ENCODE assay signal across 23 mouse cellular contexts in the genomic region with DNA sequence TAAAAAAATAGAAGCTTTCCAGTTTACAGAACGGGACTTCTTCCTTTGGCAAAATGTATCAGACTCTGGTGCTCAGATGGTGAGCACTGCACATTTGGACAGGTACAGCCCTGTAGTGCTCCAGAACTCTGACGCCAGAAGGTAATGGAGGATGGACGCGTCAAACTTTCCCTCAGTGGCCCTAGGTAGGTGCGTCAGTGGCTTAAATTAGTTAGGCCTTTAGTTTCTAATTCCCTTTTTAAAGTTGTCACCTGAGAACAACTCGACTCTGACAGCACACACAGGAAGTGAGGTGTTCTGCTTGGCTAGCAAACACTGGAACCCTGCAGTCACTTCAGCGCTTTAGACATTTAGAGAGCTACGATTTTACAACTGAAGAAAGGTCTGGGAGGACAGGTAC. TPM values are rescaled to one million over a fixed set of nuclear protein-coding genes. Genes with fewer than 3 reads are reported as not detected.
DNase-seq lines count a peak whose midpoint lies in the region; ATAC-seq and TF ChIP-seq lines count a peak whose summit lies in the region.
"Had no signal": no experiment of that assay in that cellular context is flagged by ENCODE, and none has a peak within 500 bp of the region (broad histone marks: within the 10 kb centered on the region; RNA-seq: fewer than 3 reads in every experiment).

No protein-coding gene starts in this region.

- no peak overlapping the region for H3K27ac ChIP-seq in liver, embryonic 13.5 days
- no peak overlapping the region for H3K27ac ChIP-seq in liver, embryonic 12.5 days
- H3K27ac ChIP-seq in spleen, adult 2 months (ENCODE audit: insufficient read depth, low read length): peak overlapping the region; percentile 78
- H3K27ac ChIP-seq in heart, embryonic 10.5 days: no peak overlapping the region
- H3K27ac ChIP-seq: embryonic facial prominence, embryonic 12.5 days; embryonic facial prominence, embryonic 15.5 days; hindbrain, embryonic 12.5 days; hindbrain, embryonic 15.5 days had no signal

- H3K4me1 ChIP-seq in liver, embryonic 13.5 days (replicated peaks): peaks cover 38% of the 10 kb centered on the region
- peaks cover 27% of the 10 kb centered on the region for H3K4me1 ChIP-seq in liver, embryonic 12.5 days
- H3K4me1 ChIP-seq in spleen, adult 2 months (ENCODE audit: control insufficient read depth, insufficient read depth, insufficient read length): peaks cover 5% of the 10 kb centered on the region; the same call in 1 of the 2 replicates
- peaks cover 9% of the 10 kb centered on the region; the same call in 1 of the 2 replicates for H3K4me1 ChIP-seq in heart, embryonic 10.5 days
- H3K4me1 ChIP-seq: embryonic facial prominence, embryonic 12.5 days had no signal

- 0 out of 2 replicates have a peak overlapping the region, but pooled peaks have one; percentile 6 for H3K4me2 ChIP-seq in liver, embryonic 13.5 days
- no peak overlapping the region for H3K4me2 ChIP-seq in liver, embryonic 12.5 days
- H3K4me2 ChIP-seq: embryonic facial prominence, embryonic 12.5 days; embryonic facial prominence, embryonic 15.5 days; heart, embryonic 11.5 days; hindbrain, embryonic 12.5 days; hindbrain, embryonic 15.5 days had no signal

- H3K36me3 ChIP-seq in liver, embryonic 13.5 days: peaks cover 88% of the 10 kb centered on the region
- H3K36me3 ChIP-seq in liver, embryonic 12.5 days: peaks cover 85% of the 10 kb centered on the region
- H3K36me3 ChIP-seq in spleen, adult 2 months (ENCODE audit: control insufficient read depth, insufficient read depth, low read length): peaks cover 2% of the 10 kb centered on the region
- H3K36me3 ChIP-seq in heart, embryonic 10.5 days: peaks cover 56% of the 10 kb centered on the region

- no peak for TF ChIP-seq CTCF in spleen, adult 2 months (IDR thresholded peaks at IDR 0.05; ENCODE audit: extremely low read depth, insufficient read depth, insufficient read length, insufficient replicate concordance)

- H3K4me3 ChIP-seq in liver, embryonic 13.5 days (replicated peaks): no peak overlapping the region
- no peak overlapping the region for H3K4me3 ChIP-seq in liver, embryonic 12.5 days
- H3K4me3 ChIP-seq in spleen, adult 2 months (ENCODE audit: extremely low read depth, insufficient read depth, insufficient read length): no peak overlapping the region
- no peak overlapping the region for H3K4me3 ChIP-seq in heart, embryonic 10.5 days
- H3K4me3 ChIP-seq: embryonic facial prominence, embryonic 12.5 days; embryonic facial prominence, embryonic 15.5 days; hindbrain, embryonic 12.5 days; hindbrain, embryonic 15.5 days had no signal

- no peak for TF ChIP-seq POLR2A in spleen, adult 2 months (IDR thresholded peaks at IDR 0.05; ENCODE audit: low read depth, low read length)

- H3K9ac ChIP-seq in liver, embryonic 13.5 days: no peak overlapping the region
- no peak overlapping the region for H3K9ac ChIP-seq in liver, embryonic 12.5 days
- H3K9ac ChIP-seq: embryonic facial prominence, embryonic 12.5 days; embryonic facial prominence, embryonic 15.5 days; forebrain, postnatal 0 days; hindbrain, embryonic 12.5 days; hindbrain, embryonic 15.5 days had no signal

- 94% methylated on average over 8 of the region's 8 CpGs for WGBS in liver, embryonic 13.5 days (ENCODE audit: insufficient replicate concordance)
- 90% methylated on average over 8 of the region's 8 CpGs for WGBS in liver, embryonic 12.5 days (ENCODE audit: insufficient replicate concordance)
- 69% methylated on average over 8 of the region's 8 CpGs for WGBS in spleen, adult 2 months
- WGBS in heart, embryonic 10.5 days: 87% methylated on average over 8 of the region's 8 CpGs

- no peaks in the 10 kb centered on the region for H3K9me3 ChIP-seq in liver, embryonic 13.5 days (replicated peaks)
- no peaks in the 10 kb centered on the region for H3K9me3 ChIP-seq in liver, embryonic 12.5 days (replicated peaks)
- H3K9me3 ChIP-seq in heart, embryonic 10.5 days: no peaks in the 10 kb centered on the region
- H3K9me3 ChIP-seq: embryonic facial prominence, embryonic 12.5 days; embryonic facial prominence, embryonic 15.5 days; hindbrain, embryonic 12.5 days; hindbrain, embryonic 15.5 days had no signal

- no peak for ATAC-seq in liver, embryonic 13.5 days (ENCODE audit: low read depth)
- ATAC-seq in liver, embryonic 12.5 days: no peak
- ATAC-seq: activated CD4-positive, CD25-positive, alpha-beta regulatory T cell, adult 4 months; CD4-positive, CD25-positive, alpha-beta regulatory T cell, adult 4 months; forebrain, embryonic 14.5 days; forebrain, postnatal 0 days had no signal

- DNase-seq in liver, embryonic 13.5 days: no peak
- DNase-seq in spleen, adult 2 months (ENCODE audit: low read depth in 1 of 2, low spot score in 2 of 2): peak; percentile 54 to 82
- no peak for DNase-seq in spleen, postnatal 14 days (ENCODE audit: low spot score in 2 of 2)
- peak; percentile 69 for DNase-seq in spleen, postnatal 36 days (ENCODE audit: low spot score in 2 of 2)
- DNase-seq in heart, embryonic 10.5 days (ENCODE audit: low spot score): no peak
- no peak for DNase-seq in retina, embryonic 14.5 days (ENCODE audit: low spot score)
- DNase-seq: adrenal gland, postnatal 10 days; adrenal gland, postnatal 36 days; cerebellum, adult 18-20 months; cerebellum, adult 9-10 months; cerebellum, postnatal 25 days; forebrain, postnatal 0 days; gastrocnemius, postnatal 25 days; heart, adult 18-20 months had no signal

- H3K27me3 ChIP-seq in liver, embryonic 13.5 days: no peaks in the 10 kb centered on the region
- no peaks in the 10 kb centered on the region for H3K27me3 ChIP-seq in liver, embryonic 12.5 days (replicated peaks)
- H3K27me3 ChIP-seq in spleen, adult 2 months (ENCODE audit: control insufficient read depth, insufficient read depth, low read length): no peaks in the 10 kb centered on the region
- no peaks in the 10 kb centered on the region for H3K27me3 ChIP-seq in heart, embryonic 10.5 days (ENCODE audit: insufficient read depth, poor library complexity, severe bottlenecking)
- H3K27me3 ChIP-seq: embryonic facial prominence, embryonic 12.5 days; embryonic facial prominence, embryonic 15.5 days; hindbrain, embryonic 12.5 days; hindbrain, embryonic 15.5 days had no signal

RNA-seq across cellular contexts. Expression of a gene that starts 4.6 kb away (rescaled TPM):
- polyA plus RNA-seq in liver, embryonic 13.5 days (2015; fragmentation: Nextera tagmentation; extraction: Ambion mirVana): 23.4 and 26.9 TPM in 2 replicates
- 35.8 and 36.9 TPM in 2 replicates for polyA plus RNA-seq in liver, embryonic 12.5 days (2016; fragmentation: Nextera tagmentation; extraction: Ambion mirVana)
- 7.9 and 8.5 TPM in 2 replicates for polyA plus RNA-seq in spleen, adult 2 months (2012; rRNA removed)
- polyA plus RNA-seq in heart, embryonic 10.5 days (2016; fragmentation: Nextera tagmentation; extraction: Ambion mirVana): 34.1 and 37.8 TPM in 2 replicates

RNA-seq across cellular contexts. Expression of a gene that starts 29.2 kb away (rescaled TPM):
- polyA plus RNA-seq in liver, embryonic 13.5 days (2015; fragmentation: Nextera tagmentation; extraction: Ambion mirVana): 133 and 143 TPM in 2 replicates
- polyA plus RNA-seq in liver, embryonic 12.5 days (2016; fragmentation: Nextera tagmentation; extraction: Ambion mirVana): 191 and 196 TPM in 2 replicates
- polyA plus RNA-seq in spleen, adult 2 months (2012; rRNA removed): 21.7 and 22.6 TPM in 2 replicates
- polyA plus RNA-seq in heart, embryonic 10.5 days (2016; fragmentation: Nextera tagmentation; extraction: Ambion mirVana): 41.6 and 47.7 TPM in 2 replicates

RNA-seq across cellular contexts. Expression of a gene that starts 59.1 kb away (rescaled TPM):
- 10.3 and 17.3 TPM in 2 replicates for polyA plus RNA-seq in liver, embryonic 13.5 days (2015; fragmentation: Nextera tagmentation; extraction: Ambion mirVana)
- polyA plus RNA-seq in liver, embryonic 12.5 days (2016; fragmentation: Nextera tagmentation; extraction: Ambion mirVana): 2.1 and 4.9 TPM in 2 replicates
- polyA plus RNA-seq in spleen, adult 2 months (2012; rRNA removed): 0.54 and 0.98 TPM in 2 replicates
- polyA plus RNA-seq in heart, embryonic 10.5 days (2016; fragmentation: Nextera tagmentation; extraction: Ambion mirVana): 630 and 944 TPM in 2 replicates

Comparison
In these comparisons a context has a peak if more than half of its experiments do, and no peak if none do; other contexts are left out.
1. DNase-seq: peak in spleen, adult 2 months (2 of 2) and spleen, postnatal 36 days (2 of 2); none in liver, embryonic 13.5 days (single experiment), spleen, postnatal 14 days (0 of 2), heart, embryonic 10.5 days (single experiment) and retina, embryonic 14.5 days (single experiment).
2. RNA of a gene that starts 59.1 kb away (polyA plus RNA-seq): 630 to 944 TPM in heart, embryonic 10.5 days; 10.3 to 17.3 TPM in liver, embryonic 13.5 days, 2.1 to 4.9 TPM in liver, embryonic 12.5 days and 0.54 to 0.98 TPM in spleen, adult 2 months; every median in the first group is over 10 times any median in the second.